Mouse (Mus musculus): ENCODE measurements around the gene Ccdc80. TPM values are rescaled to one million over a fixed set of nuclear protein-coding genes. Genes with fewer than 3 reads are reported as not detected.
A peak's percentile ranks its signal among the peaks of the same experiment; 100 is the strongest.

Ccdc80 gene
- polyA plus RNA-seq, 1 experiment from 2014 or later: 19.6 TPM

- H3K4me3 ChIP-seq (replicated peaks; ENCODE audit: low read length): no peak overlapping the region
- H3K4me1 ChIP-seq (replicated peaks; ENCODE audit: control insufficient read depth, insufficient read depth, low read length): no peaks in the 10 kb centered on the region
- H3K9me3 ChIP-seq (ENCODE audit: control insufficient read depth, low read length): no peaks in the 10 kb centered on the region
- no peak for ATAC-seq
- H3K36me3 ChIP-seq (ENCODE audit: control insufficient read depth, insufficient read depth): no peaks in the 10 kb centered on the region
- WGBS: 87% methylated on average over 2 of the region's 2 CpGs
- H3K9ac ChIP-seq (replicated peaks; ENCODE audit: low read depth, low read length): no peak overlapping the region
- no peak overlapping the region for H3K27ac ChIP-seq (ENCODE audit: low read length)
- no peak overlapping the region for H3K4me2 ChIP-seq (ENCODE audit: low read length)
- no peaks in the 10 kb centered on the region for H3K27me3 ChIP-seq (replicated peaks; ENCODE audit: control insufficient read depth, insufficient read depth, low read length)
These were observed 34.9 kb downstream of the Ccdc80 start for GRCm38 (mm10) chr16:45127936-45128710.

- no peak overlapping the region for H3K9ac ChIP-seq (replicated peaks; ENCODE audit: low read depth, low read length)
- H3K4me3 ChIP-seq (replicated peaks; ENCODE audit: low read length): no peak overlapping the region
- no peak overlapping the region for H3K27ac ChIP-seq (ENCODE audit: low read length)
- H3K4me1 ChIP-seq (replicated peaks; ENCODE audit: control insufficient read depth, insufficient read depth, low read length): no peaks in the 10 kb centered on the region
- H3K36me3 ChIP-seq (ENCODE audit: control insufficient read depth, insufficient read depth): peaks cover 63% of the 10 kb centered on the region
- no peak overlapping the region for H3K4me2 ChIP-seq (ENCODE audit: low read length)
- no peaks in the 10 kb centered on the region for H3K27me3 ChIP-seq (replicated peaks; ENCODE audit: control insufficient read depth, insufficient read depth, low read length)
- no peak for ATAC-seq
- 97% methylated on average over 5 of the region's 5 CpGs for WGBS
- H3K9me3 ChIP-seq (ENCODE audit: control insufficient read depth, low read length): peaks cover 5% of the 10 kb centered on the region; the same call in 1 of the 2 replicates
These were observed 48.5 kb downstream of the Ccdc80 start for GRCm38 (mm10) chr16:45141711-45142110.

- H3K4me2 ChIP-seq (ENCODE audit: low read length): no peak overlapping the region
- H3K4me1 ChIP-seq (replicated peaks; ENCODE audit: control insufficient read depth, insufficient read depth, low read length): no peaks in the 10 kb centered on the region
- no peak overlapping the region for H3K4me3 ChIP-seq (replicated peaks; ENCODE audit: low read length)
- H3K27ac ChIP-seq (ENCODE audit: low read length): no peak overlapping the region
- H3K9me3 ChIP-seq (ENCODE audit: control insufficient read depth, low read length): peaks cover 5% of the 10 kb centered on the region; the same call in 1 of the 2 replicates
- no peaks in the 10 kb centered on the region for H3K27me3 ChIP-seq (replicated peaks; ENCODE audit: control insufficient read depth, insufficient read depth, low read length)
- no peak for ATAC-seq
- 88% methylated on average over 5 of the region's 5 CpGs for WGBS
- H3K36me3 ChIP-seq (ENCODE audit: control insufficient read depth, insufficient read depth): peaks cover 69% of the 10 kb centered on the region
- H3K9ac ChIP-seq (replicated peaks; ENCODE audit: low read depth, low read length): no peak overlapping the region
These were observed 49.4 kb downstream of the Ccdc80 start for GRCm38 (mm10) chr16:45142565-45142964.

DNA sequence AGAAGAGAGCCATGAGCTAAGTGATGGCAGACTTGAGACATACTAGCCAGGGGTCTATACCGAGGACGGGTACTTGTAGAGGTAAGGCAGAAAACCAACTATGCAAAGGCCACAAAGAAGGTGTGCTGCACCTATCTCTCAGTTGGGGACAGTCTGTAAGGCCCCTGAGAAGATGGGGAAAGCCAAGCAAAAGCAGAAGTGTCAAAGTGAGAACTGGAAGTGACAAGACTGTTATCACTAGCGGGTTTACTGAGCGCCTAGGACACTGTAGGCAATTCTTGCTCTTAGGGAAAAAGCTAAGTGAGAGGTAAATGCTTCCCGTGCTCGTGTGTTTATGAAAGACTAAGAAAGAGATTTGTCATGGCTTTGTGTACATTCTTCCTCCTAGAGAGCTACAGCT is 51.9 kb downstream of the Ccdc80 start:
- 97% methylated on average over 6 of the region's 6 CpGs for WGBS
- no peak overlapping the region for H3K4me3 ChIP-seq (replicated peaks; ENCODE audit: low read length)
- H3K4me1 ChIP-seq (replicated peaks; ENCODE audit: control insufficient read depth, insufficient read depth, low read length): no peaks in the 10 kb centered on the region
- peaks cover 66% of the 10 kb centered on the region for H3K36me3 ChIP-seq (ENCODE audit: control insufficient read depth, insufficient read depth)
- peaks cover 2% of the 10 kb centered on the region; the same call in 1 of the 2 replicates for H3K9me3 ChIP-seq (ENCODE audit: control insufficient read depth, low read length)
- H3K27ac ChIP-seq (ENCODE audit: low read length): no peak overlapping the region
- H3K27me3 ChIP-seq (replicated peaks; ENCODE audit: control insufficient read depth, insufficient read depth, low read length): no peaks in the 10 kb centered on the region
- no peak overlapping the region for H3K9ac ChIP-seq (replicated peaks; ENCODE audit: low read depth, low read length)
- H3K4me2 ChIP-seq (ENCODE audit: low read length): no peak overlapping the region
- ATAC-seq: no peak

GRCm38 (mm10) chr16:45148488-45149082 is 55.4 kb downstream of the Ccdc80 start:
- Histone ChIP-seq H3K36me3 (ENCODE audit: control insufficient read depth, insufficient read depth) (peaks cover 48% of the 10 kb centered on the region), H3K9ac (replicated peaks; ENCODE audit: low read depth, low read length) (no peak overlapping the region), H3K9me3 (ENCODE audit: control insufficient read depth, low read length) (no peaks in the 10 kb centered on the region), H3K4me2 (ENCODE audit: low read length) (no peak overlapping the region), H3K4me1 (replicated peaks; ENCODE audit: control insufficient read depth, insufficient read depth, low read length) (no peaks in the 10 kb centered on the region), H3K4me3 (replicated peaks; ENCODE audit: low read length) (no peak overlapping the region), H3K27ac (ENCODE audit: low read length) (no peak overlapping the region), H3K27me3 (replicated peaks; ENCODE audit: control insufficient read depth, insufficient read depth, low read length) (no peaks in the 10 kb centered on the region)
- ATAC-seq: no peak
- 95% methylated on average over 10 of the region's 10 CpGs for WGBS

GRCm38 (mm10) chr16:45154741-45155250 is 61.6 kb downstream of the Ccdc80 start:
- Histone ChIP-seq H3K27me3 (replicated peaks; ENCODE audit: control insufficient read depth, insufficient read depth, low read length) (no peaks in the 10 kb centered on the region), H3K27ac (ENCODE audit: low read length) (no peak overlapping the region), H3K36me3 (ENCODE audit: control insufficient read depth, insufficient read depth) (peaks cover 15% of the 10 kb centered on the region), H3K4me2 (ENCODE audit: low read length) (no peak overlapping the region), H3K9me3 (ENCODE audit: control insufficient read depth, low read length) (no peaks in the 10 kb centered on the region), H3K4me1 (replicated peaks; ENCODE audit: control insufficient read depth, insufficient read depth, low read length) (peaks cover 12% of the 10 kb centered on the region), H3K9ac (replicated peaks; ENCODE audit: low read depth, low read length) (no peak overlapping the region), H3K4me3 (replicated peaks; ENCODE audit: low read length) (no peak overlapping the region)
- WGBS: 87% methylated on average over 3 of the region's 3 CpGs
- ATAC-seq: no peak

DNA sequence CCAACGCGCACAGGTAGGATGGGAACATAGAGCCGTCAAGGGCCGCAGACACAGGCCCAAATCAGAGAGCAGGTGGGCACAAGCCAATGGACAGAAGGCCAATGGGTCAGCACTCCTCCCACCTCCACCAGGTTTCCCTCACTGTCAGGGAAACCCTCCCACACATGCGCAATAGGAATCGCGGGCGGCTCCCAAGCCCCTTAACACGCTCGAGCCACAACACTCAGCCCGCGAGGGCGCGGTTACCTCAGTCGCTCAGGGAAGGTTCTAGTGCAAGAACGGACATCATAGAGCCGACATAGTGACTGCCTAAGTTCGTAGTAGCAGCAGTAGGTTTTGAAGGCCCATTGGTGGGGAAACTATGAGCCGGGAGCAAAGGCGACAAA is 64.9 kb downstream of the Ccdc80 start:
- Histone ChIP-seq H3K36me3 (ENCODE audit: control insufficient read depth, insufficient read depth) (peaks cover 8% of the 10 kb centered on the region; the same call in 1 of the 2 replicates), H3K27ac (ENCODE audit: low read length) (peak overlapping the region; percentile 84), H3K4me3 (replicated peaks; ENCODE audit: low read length) (peak overlapping the region; percentile 96), H3K4me1 (replicated peaks; ENCODE audit: control insufficient read depth, insufficient read depth, low read length) (peaks cover 18% of the 10 kb centered on the region), H3K4me2 (ENCODE audit: low read length) (peak overlapping the region; percentile 91), H3K27me3 (replicated peaks; ENCODE audit: control insufficient read depth, insufficient read depth, low read length) (no peaks in the 10 kb centered on the region), H3K9ac (replicated peaks; ENCODE audit: low read depth, low read length) (peak overlapping the region; percentile 75), H3K9me3 (ENCODE audit: control insufficient read depth, low read length) (no peaks in the 10 kb centered on the region)
- WGBS: under 1% methylated on average over 20 of the region's 20 CpGs
- peak; percentile 73 for ATAC-seq

- ATAC-seq: peak; percentile 98
- Histone ChIP-seq H3K4me1 (replicated peaks; ENCODE audit: control insufficient read depth, insufficient read depth, low read length) (peaks cover 18% of the 10 kb centered on the region), H3K27ac (ENCODE audit: low read length) (peak within 1 kb of the TSS; percentile 95), H3K27me3 (replicated peaks; ENCODE audit: control insufficient read depth, insufficient read depth, low read length) (no peaks in the 10 kb centered on the region), H3K4me3 (replicated peaks; ENCODE audit: low read length) (peak within 1 kb of the TSS; percentile 96), H3K9me3 (ENCODE audit: control insufficient read depth, low read length) (no peaks in the 10 kb centered on the region), H3K9ac (replicated peaks; ENCODE audit: low read depth, low read length) (peak within 1 kb of the TSS; percentile 95), H3K36me3 (ENCODE audit: control insufficient read depth, insufficient read depth) (peaks cover 8% of the 10 kb centered on the region; the same call in 1 of the 2 replicates), H3K4me2 (ENCODE audit: low read length) (peak within 1 kb of the TSS; percentile 91)
- under 1% methylated on average over 60 of the region's 64 CpGs for WGBS
These were observed 65.6 kb downstream of the Ccdc80 start, which contains the start of the genes Slc35a5 and Atg3 for GRCm38 (mm10) chr16:45158522-45159388. TSS of gene Slc35a5 (minus strand) at chr16:45158706. TSS of gene Atg3 (plus strand) at chr16:45158785.

GRCm38 (mm10) chr16:45159389-45159716 is 66.2 kb downstream of the Ccdc80 start:
- Histone ChIP-seq H3K4me1 (replicated peaks; ENCODE audit: control insufficient read depth, insufficient read depth, low read length) (peaks cover 18% of the 10 kb centered on the region), H3K9me3 (ENCODE audit: control insufficient read depth, low read length) (no peaks in the 10 kb centered on the region), H3K9ac (replicated peaks; ENCODE audit: low read depth, low read length) (peak overlapping the region; percentile 95), H3K27me3 (replicated peaks; ENCODE audit: control insufficient read depth, insufficient read depth, low read length) (no peaks in the 10 kb centered on the region), H3K27ac (ENCODE audit: low read length) (peak overlapping the region; percentile 95), H3K4me2 (ENCODE audit: low read length) (peak overlapping the region; percentile 89), H3K36me3 (ENCODE audit: control insufficient read depth, insufficient read depth) (peaks cover 8% of the 10 kb centered on the region; the same call in 1 of the 2 replicates), H3K4me3 (replicated peaks; ENCODE audit: low read length) (peak overlapping the region; percentile 96)
- ATAC-seq: no peak
- 6% methylated on average over 11 of the region's 11 CpGs for WGBS
